Mouse (Mus musculus) kidney, adult 11 months (tissue): Measurements from ENCODE around the gene Vamp2.

Experiments used
- DNase-seq: peaks from one replicate; pipeline ENCODE4 v3.0.0; 2022

Vamp2 gene

GRCm38 (mm10) chr11:69100639-69101360 is 12.5 kb downstream of the Vamp2 start:
- DNase-seq: peak; percentile 30

GRCm38 (mm10) chr11:69101604-69102402 is 13.5 kb downstream of the Vamp2 start:
- DNase-seq: peak; percentile 17

GRCm38 (mm10) chr11:69102403-69102725 is 14.1 kb downstream of the Vamp2 start:
- no peak for DNase-seq

GRCm38 (mm10) chr11:69103121-69103520 is 14.8 kb downstream of the Vamp2 start:
- no peak for DNase-seq

- DNase-seq: peak; percentile 12
These were observed 15.5 kb downstream of the Vamp2 start for GRCm38 (mm10) chr11:69103531-69104435.

- no peak for DNase-seq
These were observed 16.2 kb downstream of the Vamp2 start for GRCm38 (mm10) chr11:69104487-69104886.

- DNase-seq: no peak
These were observed 16.9 kb downstream of the Vamp2 start for GRCm38 (mm10) chr11:69105227-69105626.

GRCm38 (mm10) chr11:69105796-69106195 is 17.5 kb downstream of the Vamp2 start:
- DNase-seq: peak; percentile 5

- DNase-seq: no peak
These were observed 18.0 kb downstream of the Vamp2 start for GRCm38 (mm10) chr11:69106299-69106698.

- no peak for DNase-seq
These were observed 18.6 kb downstream of the Vamp2 start for GRCm38 (mm10) chr11:69106842-69107241.

GRCm38 (mm10) chr11:69107676-69108075 is 19.4 kb downstream of the Vamp2 start:
- no peak for DNase-seq

GRCm38 (mm10) chr11:69108223-69108622 is 19.9 kb downstream of the Vamp2 start:
- no peak for DNase-seq

GRCm38 (mm10) chr11:69109032-69109900 is 21.0 kb downstream of the Vamp2 start:
- no peak for DNase-seq

- peak; percentile 84 for DNase-seq
These were observed 22.2 kb downstream of the Vamp2 start for GRCm38 (mm10) chr11:69110319-69111046.

- no peak for DNase-seq
These were observed 22.9 kb downstream of the Vamp2 start for GRCm38 (mm10) chr11:69111051-69111810.

GRCm38 (mm10) chr11:69111865-69112264 is 23.6 kb downstream of the Vamp2 start:
- DNase-seq: no peak

- DNase-seq: no peak
These were observed 25.7 kb downstream of the Vamp2 start for GRCm38 (mm10) chr11:69114018-69114417.

GRCm38 (mm10) chr11:69114621-69115020 is 26.3 kb downstream of the Vamp2 start:
- no peak for DNase-seq

GRCm38 (mm10) chr11:69116843-69117242 is 28.6 kb downstream of the Vamp2 start:
- no peak for DNase-seq
